1 mouse cellular context compared by ENCODE assay signal in genomic region chr5:123512102-123512501, GRCm38 (mm10).
TF ChIP-seq lines count a peak whose summit lies in the region.

No protein-coding gene starts in this region.

TF ChIP-seq in myocyte, 11 proteins besides CTCF, POLR2A, EP300 and RAD21:
- TF ChIP-seq USF1 (IDR thresholded peaks at IDR 0.05; ENCODE audit: low read depth) (no peak), SRF (IDR thresholded peaks at IDR 0.05; ENCODE audit: control insufficient read depth, insufficient read length, low read depth) (no peak), TCF3 (IDR thresholded peaks at IDR 0.05; ENCODE audit: insufficient read length, low read depth) (no peak), POLR2AphosphoS2 (IDR thresholded peaks at IDR 0.05; ENCODE audit: insufficient read length, low read depth) (peak; percentile 7)
